Mouse (Mus musculus) C2C12 (cell line): ENCODE data around the gene Swap70. TPM values are rescaled to one million over a fixed set of nuclear protein-coding genes. Genes with fewer than 3 reads are reported as not detected.

Experiments
- H3K27me3 ChIP-seq: one replicate; pipeline ENCODE4 v1.6.1; 2011; ENCODE audit not compliant: control insufficient read depth, insufficient read depth, insufficient read length
- H3K36me3 ChIP-seq: one replicate; pipeline ENCODE4 v1.6.1; 2011; ENCODE audit not compliant: control insufficient read depth, insufficient read depth
- H3K4me3 ChIP-seq: one replicate; pipeline ENCODE4 v1.5.1; 2011; ENCODE audit warnings: mild to moderate bottlenecking, control low read depth; ENCODE audit not compliant: poor library complexity, insufficient read depth, severe bottlenecking
- H3K79me2 ChIP-seq: one replicate; pipeline ENCODE4 v1.6.1; 2011; ENCODE audit not compliant: control insufficient read depth, insufficient read depth
- H3K79me3 ChIP-seq: one replicate; pipeline ENCODE4 v1.6.1; 2011; ENCODE audit warnings: low read depth, control low read depth
- H3ac ChIP-seq: one replicate; pipeline ENCODE3; 2011; ENCODE audit warnings: low read depth; ENCODE audit not compliant: control insufficient read depth, insufficient read length
- CEBPB ChIP-seq: IDR thresholded peaks from one replicate; pipeline ENCODE4 v1.6.1; 2011; ENCODE audit warnings: low read depth, mild to moderate bottlenecking, control low read depth, moderate library complexity
- CTCF ChIP-seq: IDR thresholded peaks from one replicate; pipeline ENCODE4 v1.5.1; 2011; ENCODE audit not compliant: control insufficient read depth, insufficient read depth, insufficient read length
- FOSL1 ChIP-seq: IDR thresholded peaks from one replicate; pipeline ENCODE4 v1.8.0; 2011; ENCODE audit warnings: mild to moderate bottlenecking, low read length; ENCODE audit not compliant: poor library complexity, insufficient read depth, severe bottlenecking
- MAX ChIP-seq: IDR thresholded peaks from one replicate; pipeline ENCODE4 v1.6.1; 2011; ENCODE audit warnings: mild to moderate bottlenecking, control low read depth
- MYOD1 ChIP-seq: IDR thresholded peaks from one replicate; pipeline ENCODE4 v1.6.1; 2011; ENCODE audit warnings: low read depth; ENCODE audit not compliant: control insufficient read depth, insufficient read length
- MYOG ChIP-seq: IDR thresholded peaks from one replicate; pipeline ENCODE4 v1.6.1; 2011; ENCODE audit not compliant: control insufficient read depth, insufficient read length; ENCODE audit errors: extremely low read depth
- USF1 ChIP-seq: IDR thresholded peaks from one replicate; pipeline ENCODE4 v1.6.1; 2011; ENCODE audit warnings: low read depth, mild to moderate bottlenecking, control low read depth, moderate library complexity
- polyA plus RNA-seq: library from polyadenylated mRNA; unstranded; fragments of >200 nt; fragmentation: generic; extraction: Trizol; gene quantifications from one replicate; pipeline ENCODE4 v1.2.1, GENCODE M21; 2012; ENCODE audit warnings: missing spikeins

The Swap70 gene
- polyA plus RNA-seq, 1 experiment = 16.0 TPM

DNA sequence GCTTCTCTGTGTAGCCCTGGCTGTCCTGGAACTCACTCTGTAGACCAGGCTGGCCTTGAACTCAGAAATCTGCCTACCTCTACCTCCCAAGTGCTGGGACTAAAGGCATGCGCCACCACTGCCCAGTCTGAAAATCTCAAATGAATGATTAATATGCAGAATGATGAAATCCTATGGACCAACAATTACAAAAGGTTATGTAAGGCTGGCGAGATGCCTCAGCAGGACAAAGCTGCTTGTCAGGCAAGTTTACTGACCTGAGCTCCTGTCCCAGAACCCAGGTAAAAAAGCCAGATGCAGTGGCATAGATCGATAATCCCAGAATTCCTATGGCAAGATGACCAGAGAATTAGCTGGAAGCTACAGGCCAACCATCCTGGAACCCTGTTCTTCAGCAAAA, 28.3 kb upstream of the Swap70 start:
- no peaks in the 10 kb centered on the region for H3K79me2 ChIP-seq
- H3K27me3 ChIP-seq = no peaks in the 10 kb centered on the region
- no peaks in the 10 kb centered on the region for H3K79me3 ChIP-seq
- H3ac ChIP-seq = no peak overlapping the region
- H3K36me3 ChIP-seq = no peaks in the 10 kb centered on the region
- no peak overlapping the region for H3K4me3 ChIP-seq
- no peak for TF ChIP-seq FOSL1
- TF ChIP-seq MAX = no peak
- TF ChIP-seq CEBPB = no peak

DNA sequence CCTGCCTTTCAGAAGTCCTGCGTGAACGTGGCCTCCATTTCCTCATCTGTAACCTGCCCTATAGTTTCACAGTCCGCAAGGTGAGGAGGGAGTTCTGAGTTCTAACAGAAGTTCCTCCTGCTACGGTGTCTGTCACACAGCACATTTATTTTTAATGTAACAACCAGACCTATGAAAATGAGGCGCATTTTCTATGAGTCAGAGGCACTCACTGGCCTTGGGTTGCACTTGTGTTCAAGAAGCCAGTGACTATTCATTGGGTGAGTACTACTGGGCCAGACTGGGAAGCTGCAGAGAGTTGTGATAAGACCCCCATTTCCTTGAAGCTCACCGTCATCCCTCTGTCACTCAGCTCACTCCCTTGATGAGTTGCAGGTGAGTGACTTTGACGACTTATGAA, 24.3 kb upstream of the Swap70 start:
- Histone ChIP-seq H3ac (no peak overlapping the region), H3K36me3 (no peaks in the 10 kb centered on the region), H3K4me3 (no peak overlapping the region), H3K79me2 (no peaks in the 10 kb centered on the region), H3K79me3 (no peaks in the 10 kb centered on the region), H3K27me3 (no peaks in the 10 kb centered on the region)
- TF ChIP-seq CEBPB (no peak), USF1 (no peak), CTCF (no peak), MYOG (no peak), FOSL1 (no peak), MAX (no peak), MYOD1 (no peak)

DNA sequence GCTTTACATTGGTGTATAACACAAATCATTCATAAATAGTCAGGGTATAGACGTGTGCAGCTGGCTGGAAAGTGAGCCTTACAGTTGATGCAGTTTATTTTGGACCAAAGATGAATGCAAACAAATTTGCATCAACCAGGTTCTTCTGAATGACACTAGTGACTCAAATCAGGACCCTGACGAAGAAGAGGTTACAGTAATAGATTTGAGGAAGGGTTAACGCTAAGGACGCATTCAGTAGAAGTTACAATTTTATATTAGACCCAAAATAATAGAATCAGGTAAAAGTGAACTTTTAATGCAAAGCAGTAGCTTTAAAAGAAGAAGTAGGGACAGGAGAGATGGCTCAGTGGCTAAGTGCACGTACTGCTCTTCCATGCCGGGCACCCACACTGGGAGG, 19.6 kb upstream of the Swap70 start:
- no peaks in the 10 kb centered on the region for H3K79me3 ChIP-seq
- no peak overlapping the region for H3K4me3 ChIP-seq
- no peak for TF ChIP-seq MAX
- TF ChIP-seq MYOD1 = no peak
- TF ChIP-seq FOSL1 = no peak
- no peak for TF ChIP-seq USF1
- no peak for TF ChIP-seq MYOG
- TF ChIP-seq CEBPB = no peak
- no peak for TF ChIP-seq CTCF
- H3K36me3 ChIP-seq = no peaks in the 10 kb centered on the region
- no peaks in the 10 kb centered on the region for H3K79me2 ChIP-seq
- H3K27me3 ChIP-seq = no peaks in the 10 kb centered on the region
- no peak overlapping the region for H3ac ChIP-seq

DNA sequence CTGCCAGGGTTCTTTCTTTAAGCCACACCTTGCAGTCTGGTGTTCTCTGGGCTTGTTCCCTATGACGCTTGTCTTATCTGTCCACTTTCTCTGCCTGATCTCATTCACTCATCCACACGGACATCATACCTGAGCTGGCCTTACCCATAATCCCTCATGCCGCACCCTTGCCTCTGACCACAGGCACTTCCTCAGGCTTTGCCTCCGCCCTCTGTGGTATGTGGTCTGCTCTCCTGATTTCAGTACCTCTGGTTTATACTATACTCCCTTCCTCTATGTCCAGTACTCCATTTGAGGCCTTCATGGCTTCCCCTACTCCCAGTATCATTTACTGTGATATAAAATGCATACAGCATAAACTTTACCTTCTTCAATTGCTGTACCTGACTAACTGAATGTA, 17.3 kb upstream of the Swap70 start:
- H3K79me2 ChIP-seq = no peaks in the 10 kb centered on the region
- H3ac ChIP-seq = no peak overlapping the region
- H3K27me3 ChIP-seq = no peaks in the 10 kb centered on the region
- TF ChIP-seq MAX = no peak
- TF ChIP-seq MYOD1 = no peak
- no peak for TF ChIP-seq CTCF
- no peak for TF ChIP-seq FOSL1
- no peak for TF ChIP-seq CEBPB
- no peak for TF ChIP-seq USF1
- TF ChIP-seq MYOG = no peak
- no peak overlapping the region for H3K4me3 ChIP-seq
- H3K79me3 ChIP-seq = no peaks in the 10 kb centered on the region
- H3K36me3 ChIP-seq = no peaks in the 10 kb centered on the region

DNA sequence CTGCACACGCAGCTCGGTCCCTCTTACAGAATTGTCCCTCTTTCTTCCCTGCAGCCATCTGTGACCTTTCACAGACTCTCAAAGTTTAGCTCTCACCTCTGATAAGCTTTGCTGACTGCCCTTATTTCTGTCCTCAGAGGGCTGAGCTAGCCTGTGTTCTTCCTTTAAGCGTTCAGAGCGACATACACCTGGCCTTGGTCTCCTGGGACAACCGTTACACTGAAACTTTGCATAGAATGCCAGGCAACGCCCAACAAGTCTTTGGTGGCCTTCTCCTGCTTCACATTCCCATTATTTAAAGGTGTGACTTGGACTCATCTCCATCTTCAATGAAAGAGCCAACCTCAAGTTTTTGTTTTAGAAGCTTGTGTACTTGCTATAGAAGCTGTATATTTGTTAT, 13.2 kb upstream of the Swap70 start:
- Histone ChIP-seq H3K36me3 (no peaks in the 10 kb centered on the region), H3K79me2 (no peaks in the 10 kb centered on the region), H3K4me3 (no peak overlapping the region), H3K27me3 (no peaks in the 10 kb centered on the region), H3K79me3 (no peaks in the 10 kb centered on the region), H3ac (no peak overlapping the region)
- no peak for TF ChIP-seq MYOD1
- no peak for TF ChIP-seq USF1
- no peak for TF ChIP-seq MYOG
- no peak for TF ChIP-seq FOSL1
- no peak for TF ChIP-seq CEBPB
- TF ChIP-seq MAX = no peak
- no peak for TF ChIP-seq CTCF

DNA sequence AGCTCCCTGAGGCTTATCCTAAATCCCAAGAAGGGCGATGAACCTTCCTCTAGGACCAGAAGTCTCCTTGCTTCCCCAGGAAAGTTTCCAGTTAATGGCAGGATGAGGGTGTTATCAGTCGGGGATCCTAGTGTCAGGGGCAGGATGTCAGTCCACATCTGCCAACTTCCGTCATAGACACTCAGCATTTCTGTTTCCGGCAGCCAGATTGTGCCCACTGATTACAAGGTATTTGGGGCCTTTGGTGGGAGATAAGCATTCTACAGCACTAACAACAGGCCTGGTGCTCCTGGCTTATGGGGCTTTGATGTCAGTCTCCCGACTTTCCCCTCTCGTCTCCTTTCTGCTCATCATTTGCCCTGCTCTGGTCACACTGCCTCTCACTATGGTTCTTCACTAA, 12.1 kb upstream of the Swap70 start:
- no peak overlapping the region for H3ac ChIP-seq
- no peaks in the 10 kb centered on the region for H3K79me3 ChIP-seq
- H3K36me3 ChIP-seq = no peaks in the 10 kb centered on the region
- no peaks in the 10 kb centered on the region for H3K79me2 ChIP-seq
- H3K27me3 ChIP-seq = no peaks in the 10 kb centered on the region
- TF ChIP-seq MYOD1 (no peak), CEBPB (no peak), CTCF (no peak), USF1 (no peak), MYOG (no peak), MAX (no peak), FOSL1 (no peak)
- no peak overlapping the region for H3K4me3 ChIP-seq
